Mouse (Mus musculus) MEL (cell line): ENCODE measurements at regions not wholly inside any gene's neighbourhood (a gene's known extent, or its start where the extent isn't known, plus 50 kb on each side); places are given as distances from the start of the nearest gene placed in this dataset.

Experiments used
- DNase-seq: peaks from one replicate; pipeline ENCODE4 v3.0.0; 2011; ENCODE audit warnings: low read depth, low spot score
- H3K27ac ChIP-seq: 2 replicates; pipeline ENCODE4 v1.5.1; 2012; ENCODE audit warnings: low read depth, mild to moderate bottlenecking, control low read depth, low read length, moderate library complexity; ENCODE audit not compliant: control insufficient read depth
- H3K27me3 ChIP-seq, 2 experiments: fragments of 150-350 bp in 1 of 2; sonication (generic) in 1 of 2; 2 replicates each; pipeline ENCODE4 v1.6.1; 2012; ENCODE audit warnings: low read length in 2 of 2, mild to moderate bottlenecking in 2 of 2, improper control_type of control experiment in 1 of 2, moderate library complexity in 1 of 2; ENCODE audit not compliant: insufficient read depth in 2 of 2, control insufficient read depth in 1 of 2
- H3K36me3 ChIP-seq, 2 experiments: 2 replicates each; pipeline ENCODE4 v1.6.1; 2012 to 2014; ENCODE audit warnings: low read length in 2 of 2, improper control_type of control experiment in 1 of 2, inconsistent platforms in 1 of 2, mild to moderate bottlenecking in 1 of 2; ENCODE audit not compliant: insufficient read depth in 2 of 2, control insufficient read depth in 1 of 2
- H3K4me1 ChIP-seq, 2 experiments: fragments of 150-350 bp in 1 of 2; sonication (generic) in 1 of 2; 2 replicates each; pipeline ENCODE4 v1.6.1; 2012; ENCODE audit warnings: low read length in 2 of 2, improper control_type of control experiment in 1 of 2, mild to moderate bottlenecking in 1 of 2; ENCODE audit not compliant: insufficient read depth in 2 of 2, control insufficient read depth in 1 of 2
- H3K4me3 ChIP-seq, 2 experiments: fragments of 150-350 bp in 1 of 2; sonication (generic) in 1 of 2; 2 replicates each; pipeline ENCODE4 v1.5.1; 2012; ENCODE audit warnings: low read depth in 2 of 2, low read length in 2 of 2, mild to moderate bottlenecking in 2 of 2, moderate library complexity in 2 of 2, control low read depth in 1 of 2, improper control_type of control experiment in 1 of 2; ENCODE audit not compliant: control insufficient read depth in 1 of 2, insufficient read depth in 1 of 2
- H3K79me2 ChIP-seq: 2 replicates; pipeline ENCODE4 v1.6.1; 2012; ENCODE audit warnings: mild to moderate bottlenecking, low read length, moderate library complexity; ENCODE audit not compliant: control insufficient read depth, poor library complexity, insufficient read depth
- H3K9ac ChIP-seq: 2 replicates; pipeline ENCODE4 v1.6.1; 2012; ENCODE audit warnings: low read depth, mild to moderate bottlenecking, control low read depth, low read length, moderate library complexity; ENCODE audit not compliant: control insufficient read depth, poor library complexity, severe bottlenecking
- H3K9me3 ChIP-seq: fragments of 150-350 bp; sonication (generic); replicated peaks from 2 replicates; pipeline ENCODE4 v1.6.1; 2012; ENCODE audit warnings: mild to moderate bottlenecking, low read length, improper control_type of control experiment, moderate library complexity; ENCODE audit not compliant: insufficient read depth
- CTCF ChIP-seq, 3 experiments: IDR thresholded peaks in 2 of 3; conservative IDR thresholded peaks in 1 of 3; 2 replicates each; pipeline ENCODE4 v1.5.1; 2011 to 2012; ENCODE audit warnings: low read length in 3 of 3, low read depth in 2 of 3, mild to moderate bottlenecking in 2 of 3, improper control_type of control experiment in 1 of 3, inconsistent platforms in 1 of 3, mixed read lengths in 1 of 3, moderate library complexity in 1 of 3; ENCODE audit not compliant: control insufficient read depth in 1 of 3, insufficient read depth in 1 of 3, poor library complexity in 1 of 3, severe bottlenecking in 1 of 3
- E2F4 ChIP-seq: IDR thresholded peaks from 2 replicates; pipeline ENCODE4 v1.6.1; 2011; ENCODE audit warnings: low read depth, low read length, improper control_type of control experiment, borderline replicate concordance
- ELF1 ChIP-seq: IDR thresholded peaks from 2 replicates; pipeline ENCODE4 v1.6.1; 2014; ENCODE audit warnings: low read depth, mild to moderate bottlenecking, inconsistent platforms, low read length, improper control_type of control experiment, moderate library complexity
- GABPA ChIP-seq: IDR thresholded peaks from 2 replicates; pipeline ENCODE4 v1.6.1; 2012; ENCODE audit warnings: low read depth, mild to moderate bottlenecking, inconsistent platforms, low read length, improper control_type of control experiment, moderate library complexity
- GATA1 ChIP-seq: IDR thresholded peaks from 2 replicates; pipeline ENCODE4 v1.6.1; 2011; ENCODE audit warnings: low read depth, low read length, improper control_type of control experiment
- MAFK ChIP-seq: IDR thresholded peaks from 2 replicates; pipeline ENCODE4 v1.6.1; 2011; ENCODE audit warnings: low read depth, mild to moderate bottlenecking, low read length, improper control_type of control experiment, borderline replicate concordance
- MAX ChIP-seq: IDR thresholded peaks from 2 replicates; pipeline ENCODE4 v1.6.1; 2011; ENCODE audit warnings: low read length, improper control_type of control experiment
- MAZ ChIP-seq: IDR thresholded peaks from 2 replicates; pipeline ENCODE4 v1.6.1; 2012; ENCODE audit warnings: low read depth, mild to moderate bottlenecking, inconsistent platforms, low read length, improper control_type of control experiment
- NELFE ChIP-seq: IDR thresholded peaks from 2 replicates; pipeline ENCODE4 v1.6.1; 2011; ENCODE audit warnings: low read depth, low read length, improper control_type of control experiment
- NRF1 ChIP-seq: IDR thresholded peaks from 2 replicates; pipeline ENCODE4 v1.6.1; 2014; ENCODE audit warnings: low read depth, mild to moderate bottlenecking, inconsistent platforms, low read length, improper control_type of control experiment, moderate library complexity; ENCODE audit not compliant: poor library complexity, insufficient read depth, severe bottlenecking
- RAD21 ChIP-seq: IDR thresholded peaks from 2 replicates; pipeline ENCODE4 v1.6.1; 2011; ENCODE audit warnings: mild to moderate bottlenecking, low read depth, low read length, improper control_type of control experiment
- SIN3A ChIP-seq: IDR thresholded peaks from 2 replicates; pipeline ENCODE4 v1.6.1; 2012; ENCODE audit warnings: low read length, improper control_type of control experiment, inconsistent platforms
- SMC3 ChIP-seq: IDR thresholded peaks from 2 replicates; pipeline ENCODE4 v1.6.1; 2011; ENCODE audit warnings: low read depth, low read length, improper control_type of control experiment
- TBP ChIP-seq: IDR thresholded peaks from 2 replicates; pipeline ENCODE4 v1.8.0; 2011; ENCODE audit warnings: low read depth, low read length, improper control_type of control experiment
- TCF12 ChIP-seq: IDR thresholded peaks from 2 replicates; pipeline ENCODE4 v1.6.1; 2014; ENCODE audit warnings: low read depth, mild to moderate bottlenecking, inconsistent platforms, low read length, improper control_type of control experiment, moderate library complexity
- USF2 ChIP-seq, 2 experiments: IDR thresholded peaks; 2 replicates each; pipeline ENCODE4 v1.6.1; 2011 to 2012; ENCODE audit warnings: improper control_type of control experiment in 2 of 2, low read length in 2 of 2, borderline replicate concordance in 1 of 2, inconsistent platforms in 1 of 2, low read depth in 1 of 2, mild to moderate bottlenecking in 1 of 2; ENCODE audit not compliant: insufficient read depth in 1 of 2
- ZMIZ1 ChIP-seq: IDR thresholded peaks from 2 replicates; pipeline ENCODE4 v1.6.1; 2012; ENCODE audit warnings: low read depth, mild to moderate bottlenecking, inconsistent platforms, low read length, improper control_type of control experiment, moderate library complexity
- ZNF384 ChIP-seq: IDR thresholded peaks from 2 replicates; pipeline ENCODE4 v1.6.1; 2012; ENCODE audit warnings: low read depth, mild to moderate bottlenecking, inconsistent platforms, low read length, improper control_type of control experiment

- TF ChIP-seq USF2 (IDR thresholded peaks at IDR 0.05; ENCODE audit: borderline replicate concordance in 1 of 2, insufficient read depth in 1 of 2, low read depth in 1 of 2, low read length in 2 of 2) (no peak), ZMIZ1 (no peak), GABPA (no peak), NELFE (no peak), MAFK (no peak), TCF12 (peak; percentile 59; the same call in 1 of the 2 replicates), RAD21 (no peak)
These were observed 77.6 kb upstream of the Kctd3 start (continued) for GRCm38 (mm10) chr1:189085245-189085644.

DNA sequence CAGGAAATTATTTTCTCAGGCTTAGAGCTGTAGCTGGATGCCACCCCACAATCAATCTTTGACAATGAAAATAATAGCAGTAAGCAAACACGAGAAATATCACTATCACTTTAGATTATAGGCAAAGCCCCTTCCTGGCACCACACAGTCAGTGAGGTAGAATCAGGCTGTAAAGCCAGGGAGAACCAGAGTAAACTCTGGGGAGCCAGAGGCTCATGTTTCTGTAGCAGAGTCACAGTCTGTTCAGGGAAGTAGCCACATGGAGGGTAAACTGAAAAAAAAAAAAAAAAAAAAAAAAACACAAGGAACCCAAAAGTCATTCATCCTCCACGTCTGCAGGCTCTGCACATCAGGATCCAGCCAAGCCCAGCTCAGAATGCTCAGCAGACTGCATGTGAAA, 73.6 kb upstream of the Kctd3 start:
- DNase-seq: no peak
- peaks cover 0 to 6% of the 10 kb centered on the region in 2 experiments; a peak in 1 of 4 replicates for H3K4me1 ChIP-seq
- H3K4me3 ChIP-seq: no peak overlapping the region
- no peaks in the 10 kb centered on the region for H3K79me2 ChIP-seq
- TF ChIP-seq SIN3A: no peak
- no peak for TF ChIP-seq NRF1
- TF ChIP-seq ZNF384: peak; percentile 56; the same call in 1 of the 2 replicates
- TF ChIP-seq E2F4: no peak
- H3K27me3 ChIP-seq: no peaks in the 10 kb centered on the region
- no peak overlapping the region for H3K9ac ChIP-seq
- H3K36me3 ChIP-seq: peaks cover 0 to 4% of the 10 kb centered on the region in 2 experiments; a peak in 2 of 4 replicates
- no peak overlapping the region for H3K27ac ChIP-seq
- H3K9me3 ChIP-seq: no peaks in the 10 kb centered on the region

DNA sequence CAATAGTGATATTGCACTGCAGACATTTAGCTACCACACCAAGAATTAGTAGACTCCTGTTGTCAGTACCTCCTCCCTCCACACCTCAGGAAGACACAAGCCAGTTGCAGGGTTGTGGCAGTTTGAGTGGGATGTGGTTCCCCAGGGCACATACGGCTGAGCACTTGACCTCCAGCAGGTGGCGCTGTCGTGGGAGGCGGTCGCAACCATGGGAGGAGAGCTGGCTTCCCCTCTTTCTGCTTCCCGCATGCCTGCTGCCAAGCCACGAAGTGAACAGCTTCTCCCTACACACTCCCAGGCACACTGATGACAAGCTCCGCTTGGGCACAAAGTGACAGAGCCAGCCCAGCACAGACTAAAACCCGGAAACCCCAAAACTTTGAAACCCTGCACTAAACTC, 73.2 kb upstream of the Kctd3 start:
- Histone ChIP-seq H3K9ac (0 out of 2 replicates have a peak overlapping the region, but pooled peaks have one; percentile 13), H3K4me3 (no peak overlapping the region; a peak in 1 of 4 replicates), H3K36me3 (peaks cover 0 to 3% of the 10 kb centered on the region in 2 experiments; a peak in 2 of 4 replicates), H3K4me1 (peaks cover 0 to 6% of the 10 kb centered on the region in 2 experiments; a peak in 1 of 4 replicates), H3K27me3 (0 out of 4 replicates have a peak, but pooled peaks cover 0 to under 1% of the 10 kb centered on the region in 2 experiments), H3K79me2 (no peaks in the 10 kb centered on the region), H3K27ac (no peak overlapping the region), H3K9me3 (no peaks in the 10 kb centered on the region)
- TF ChIP-seq CTCF (IDR thresholded peaks at IDR 0.05 in 2 of 3, conservative IDR thresholded peaks at IDR 0.05 in 1 of 3; ENCODE audit: control insufficient read depth in 1 of 3, insufficient read depth in 1 of 3, low read depth in 2 of 3, low read length in 3 of 3, poor library complexity in 1 of 3, severe bottlenecking in 1 of 3): peak; percentile 72 to 87 (median 73)
- TF ChIP-seq RAD21: peak; percentile 12
- TF ChIP-seq MAX: peak; percentile 48
- no peak for TF ChIP-seq ELF1
- TF ChIP-seq MAZ: no peak
- no peak for TF ChIP-seq GATA1
- TF ChIP-seq SMC3: peak; percentile 51
- TF ChIP-seq TBP: no peak
- no peak for TF ChIP-seq SIN3A
- DNase-seq: peak; percentile 68
